Mouse (Mus musculus) retina, embryonic 14.5 days (tissue): ENCODE measurements around the gene Alk.
A peak's percentile ranks its signal among the peaks of the same experiment; 100 is the strongest.

Source experiments
- DNase-seq: peaks from one replicate; pipeline ENCODE4 v3.0.0-alpha.2; 2015; ENCODE audit warnings: low spot score

The Alk gene

GRCm38 (mm10) chr17:72604610-72604980 is at the start of gene Alk:
Gene Alk (minus strand): TSS chr17:72604627.
- peak; percentile 97 for DNase-seq

- DNase-seq, result no peak
Measured at GRCm38 (mm10) chr17:72652801-72653200, 48.4 kb upstream of the Alk start.

- DNase-seq, result no peak
Measured at GRCm38 (mm10) chr17:72648607-72649217, 44.3 kb upstream of the Alk start.

DNA sequence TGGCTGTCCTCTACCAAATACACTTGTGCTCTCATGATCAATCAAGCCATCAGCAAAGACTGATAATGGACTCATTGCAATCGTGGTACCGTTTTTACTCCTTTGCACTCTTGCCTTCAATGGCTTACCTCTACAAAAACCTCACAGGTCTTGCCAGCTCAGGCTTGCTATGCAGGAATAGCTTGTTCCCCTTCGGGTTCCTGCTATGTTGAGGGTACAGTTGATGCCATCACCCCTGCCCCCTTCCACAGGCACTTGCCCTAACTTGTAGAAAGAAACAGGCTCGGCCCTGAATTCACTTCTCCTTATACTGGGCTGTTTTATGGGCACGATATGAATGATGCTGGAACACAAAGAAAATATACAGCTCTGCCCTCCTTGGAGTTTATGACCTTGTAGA is 41.7 kb upstream of the Alk start:
- DNase-seq, result no peak

DNA sequence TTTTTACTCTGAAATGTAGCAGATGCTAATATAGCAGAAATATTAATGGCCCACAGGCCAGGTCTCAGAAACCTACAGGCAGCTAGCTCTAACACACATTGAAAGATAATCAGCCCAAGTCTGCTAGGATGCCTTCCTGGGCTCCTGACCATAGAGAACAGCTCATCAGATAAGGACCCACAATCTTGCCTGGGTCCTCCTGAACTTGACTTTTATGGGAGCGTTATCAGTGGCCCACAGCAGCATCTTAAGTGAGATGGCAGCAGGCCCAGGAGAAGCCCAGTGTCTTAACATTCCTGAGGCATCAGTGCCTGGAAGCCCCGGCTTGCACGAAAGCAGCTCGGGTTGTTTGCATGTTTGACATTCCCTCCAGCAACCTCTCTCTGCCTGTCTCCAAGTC is 35.7 kb upstream of the Alk start:
- no peak for DNase-seq

- no peak for DNase-seq
Measured at GRCm38 (mm10) chr17:72639400-72639799, 35.0 kb upstream of the Alk start.

- DNase-seq, result peak; percentile 96
Measured at GRCm38 (mm10) chr17:72606251-72606650, 1.8 kb upstream of the Alk start.

GRCm38 (mm10) chr17:72603886-72604609 is 379 bp downstream of the Alk start:
- DNase-seq, result no peak

DNA sequence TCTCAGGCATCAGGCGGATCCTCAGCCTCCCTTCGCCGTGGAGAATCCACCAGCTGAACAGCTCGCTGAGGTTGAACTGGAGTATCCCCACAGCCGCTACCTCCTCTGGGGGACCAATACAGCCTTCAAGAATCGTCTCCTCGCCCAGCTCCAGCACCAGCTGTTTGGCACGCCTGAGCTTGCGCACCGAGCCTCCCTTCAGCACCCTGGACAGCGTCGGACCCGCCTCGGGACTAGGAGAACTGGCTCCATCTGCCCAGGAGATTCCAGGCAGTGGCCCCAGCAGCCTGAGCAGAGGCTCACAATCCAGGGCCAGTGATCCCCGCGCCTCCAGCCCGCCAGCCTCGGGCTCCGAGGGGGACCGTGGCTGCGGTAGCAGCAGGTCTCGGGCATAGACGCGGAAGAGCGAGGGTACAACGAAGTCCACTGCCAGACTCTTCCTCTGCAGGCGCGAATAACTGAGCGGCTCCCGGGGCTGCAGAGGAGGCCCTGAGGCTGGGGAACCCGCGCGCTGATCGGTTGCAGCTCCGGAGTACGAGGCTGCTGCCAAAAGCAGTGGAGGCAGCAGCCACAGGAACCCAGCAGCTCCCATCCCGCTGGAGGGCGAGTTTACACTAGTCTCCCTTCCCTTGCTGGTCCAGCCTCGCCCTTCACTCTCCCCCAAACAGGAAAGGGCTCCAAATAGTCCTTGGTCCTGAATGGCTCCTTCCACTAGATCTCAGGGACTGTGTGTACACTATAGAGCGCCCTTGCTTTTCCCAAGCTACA is 1.1 kb downstream of the Alk start:
- peak; percentile 87 for DNase-seq

DNA sequence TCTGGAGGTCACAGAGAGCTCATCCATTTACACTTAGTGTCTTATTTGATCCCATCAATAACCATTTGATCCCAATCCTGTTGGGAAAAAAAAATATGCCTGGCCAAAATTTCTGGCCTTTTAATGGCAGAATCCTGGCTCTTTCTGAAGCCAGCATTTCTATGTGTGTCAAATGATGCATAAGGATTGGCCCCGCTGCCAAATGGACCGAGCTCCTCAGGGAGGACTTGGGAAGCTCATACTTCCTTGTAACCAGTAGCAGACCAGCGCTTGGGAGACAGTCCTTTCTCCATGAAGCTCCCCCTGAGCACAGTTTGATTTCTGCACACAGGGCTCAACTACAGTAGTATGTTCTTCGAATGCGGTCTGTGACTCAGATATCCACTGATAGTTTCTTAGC is 3.6 kb downstream of the Alk start:
- DNase-seq, result no peak

- no peak for DNase-seq
Measured at GRCm38 (mm10) chr17:72587671-72588070, 16.8 kb downstream of the Alk start.

GRCm38 (mm10) chr17:72580142-72580541 is 24.3 kb downstream of the Alk start:
- no peak for DNase-seq

- DNase-seq, result peak; percentile 25
Measured at GRCm38 (mm10) chr17:72579321-72579720, 25.1 kb downstream of the Alk start.

DNA sequence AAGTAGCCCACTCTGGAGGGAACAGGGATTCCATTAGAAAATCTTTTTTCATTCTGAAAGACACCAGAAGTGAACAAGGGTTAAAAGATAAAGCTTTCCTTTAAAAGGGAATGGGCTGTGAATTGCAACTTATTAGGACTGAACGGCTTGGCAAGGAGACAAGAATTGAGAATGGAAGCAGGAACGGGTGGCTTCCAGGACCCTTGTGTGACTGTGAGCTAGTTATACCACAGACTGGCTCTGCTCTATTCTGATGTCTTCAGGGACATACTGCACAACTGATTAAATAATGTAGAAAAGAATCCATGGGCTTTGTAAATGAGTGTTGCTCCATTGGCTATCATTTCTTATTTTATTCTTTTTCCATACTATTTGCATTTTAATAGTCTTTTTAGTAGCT is 33.0 kb downstream of the Alk start:
- DNase-seq, result no peak

- no peak for DNase-seq
Measured at GRCm38 (mm10) chr17:72569491-72569890, 34.9 kb downstream of the Alk start.

DNA sequence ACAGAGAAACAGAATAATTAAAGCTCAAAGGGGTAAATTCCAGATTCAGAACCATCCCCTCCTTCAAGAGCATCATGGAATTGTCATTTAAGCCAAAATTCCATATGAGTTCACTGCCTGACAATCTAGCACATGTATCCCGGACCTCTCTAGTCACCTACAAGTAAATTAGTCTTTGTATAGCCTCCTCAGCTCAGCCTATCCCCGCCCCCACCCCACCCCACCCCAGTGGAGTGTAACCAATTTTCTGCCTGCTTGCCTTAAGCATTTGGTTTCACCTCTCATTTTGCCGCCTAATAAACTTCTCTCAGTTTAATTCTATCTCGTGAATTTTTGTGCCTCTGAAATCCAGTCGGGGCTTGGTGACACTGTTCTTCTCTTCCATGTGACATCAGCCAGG is 41.0 kb downstream of the Alk start:
- no peak for DNase-seq

DNA sequence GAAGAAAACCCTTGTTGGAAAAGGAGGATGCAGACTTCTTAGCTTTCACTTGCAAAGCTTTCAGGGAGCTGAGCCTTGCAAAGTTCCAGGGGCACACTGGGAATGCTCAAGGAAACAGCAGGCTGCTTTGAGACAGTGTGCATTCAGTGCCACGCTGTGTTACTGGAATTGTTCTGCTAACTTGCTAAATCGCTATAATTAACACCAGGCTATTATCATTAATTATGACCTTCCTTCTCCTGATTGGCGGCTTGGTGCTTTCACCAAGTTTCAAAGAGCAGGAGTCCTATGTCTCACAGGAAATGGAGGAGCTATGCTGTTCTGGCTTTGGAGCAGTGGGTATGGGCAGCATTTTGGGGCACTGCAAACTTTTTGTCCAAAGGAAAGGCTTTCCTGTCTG is 43.0 kb downstream of the Alk start:
- no peak for DNase-seq

DNA sequence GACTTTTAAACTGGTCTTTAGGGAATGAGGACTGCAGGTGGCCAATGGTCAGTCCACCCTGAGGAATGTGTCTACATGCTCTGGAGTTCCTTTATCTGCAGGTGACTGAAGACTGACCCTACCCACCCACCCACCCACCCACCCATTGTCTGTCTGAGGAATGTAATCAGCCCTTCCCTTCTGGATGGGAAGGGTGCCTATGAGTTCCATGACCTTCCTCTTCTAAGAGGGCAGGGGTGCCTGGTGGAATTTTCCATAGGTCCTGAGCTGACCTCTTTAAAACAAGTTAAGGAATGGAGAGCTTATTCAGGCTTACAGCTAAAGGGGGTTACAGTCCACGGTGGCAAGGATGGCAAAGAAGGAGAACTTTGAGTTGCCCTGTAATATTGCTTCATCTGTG is 43.7 kb downstream of the Alk start:
- DNase-seq, result no peak

DNA sequence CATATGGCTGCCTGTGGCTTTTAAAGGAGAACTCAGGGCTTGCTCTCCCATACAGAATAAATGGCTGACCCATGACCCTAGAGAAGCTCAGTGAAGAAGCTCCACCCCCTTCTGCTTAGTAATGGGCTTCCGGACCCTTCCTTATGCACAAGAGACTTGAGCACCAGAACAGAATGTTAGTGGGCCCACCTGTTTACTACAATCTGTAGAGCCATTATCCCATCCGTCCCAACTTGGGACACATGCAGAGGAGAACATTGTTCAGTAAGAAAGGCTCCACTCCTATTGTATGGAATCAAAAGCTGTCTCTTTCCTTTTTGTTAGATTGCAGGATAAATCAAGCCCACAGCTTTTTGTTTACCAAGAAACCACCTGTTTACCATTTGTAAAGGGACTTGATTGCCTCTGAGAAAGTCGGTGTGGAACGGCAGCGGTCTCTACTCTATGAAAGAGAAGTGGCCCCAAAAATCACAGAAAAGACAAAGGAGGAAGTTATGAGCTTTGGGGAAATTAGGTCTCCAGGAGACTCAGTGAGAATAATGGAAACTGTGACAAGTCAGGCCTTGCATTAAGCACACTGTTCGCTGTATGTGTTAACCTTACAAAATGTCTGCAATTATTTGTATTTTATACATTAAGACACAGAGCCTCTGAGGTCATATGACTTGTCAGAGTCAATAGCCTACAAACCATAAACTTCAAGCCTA is 47.2 kb downstream of the Alk start:
- no peak for DNase-seq

DNA sequence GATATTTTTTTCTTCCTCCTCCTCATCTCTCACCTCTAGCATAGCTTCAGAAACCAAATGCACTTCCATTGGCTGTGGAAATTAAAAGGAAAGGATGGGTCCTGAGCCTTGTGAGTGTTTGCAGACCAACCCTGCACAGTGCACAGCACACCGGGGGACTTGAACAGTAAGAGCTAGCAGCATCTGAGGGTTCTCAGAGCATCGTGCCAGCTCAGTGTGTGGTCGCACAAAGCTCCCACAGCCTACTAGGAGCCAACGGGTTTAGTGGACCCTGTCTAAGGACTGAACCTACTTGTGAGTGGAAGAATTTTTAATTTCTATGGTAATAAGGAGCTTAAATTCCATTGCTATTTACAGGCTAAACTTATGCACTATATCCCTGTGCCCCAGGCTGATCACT is 58.2 kb downstream of the Alk start:
- no peak for DNase-seq

DNA sequence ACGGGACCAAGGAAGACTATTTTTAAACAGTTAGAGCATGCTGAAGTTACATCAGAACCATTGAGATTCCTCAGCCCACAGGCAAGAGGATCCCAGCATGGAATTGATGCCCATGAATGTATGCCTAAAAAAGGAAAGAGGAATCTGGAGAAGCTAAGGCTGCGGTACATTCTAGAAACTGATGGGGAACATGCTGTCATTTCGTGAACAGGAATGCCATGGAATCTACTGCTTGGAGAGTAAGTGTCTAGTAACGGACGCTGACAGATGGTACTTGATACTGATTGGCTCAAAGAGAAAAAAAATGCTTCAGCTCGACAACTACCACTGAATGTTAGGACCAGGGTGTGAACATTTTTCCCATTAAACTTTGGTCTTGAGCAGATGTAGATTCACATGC is 69.1 kb downstream of the Alk start:
- DNase-seq, result no peak

GRCm38 (mm10) chr17:72532266-72532665 is 72.2 kb downstream of the Alk start:
- DNase-seq, result no peak

DNA sequence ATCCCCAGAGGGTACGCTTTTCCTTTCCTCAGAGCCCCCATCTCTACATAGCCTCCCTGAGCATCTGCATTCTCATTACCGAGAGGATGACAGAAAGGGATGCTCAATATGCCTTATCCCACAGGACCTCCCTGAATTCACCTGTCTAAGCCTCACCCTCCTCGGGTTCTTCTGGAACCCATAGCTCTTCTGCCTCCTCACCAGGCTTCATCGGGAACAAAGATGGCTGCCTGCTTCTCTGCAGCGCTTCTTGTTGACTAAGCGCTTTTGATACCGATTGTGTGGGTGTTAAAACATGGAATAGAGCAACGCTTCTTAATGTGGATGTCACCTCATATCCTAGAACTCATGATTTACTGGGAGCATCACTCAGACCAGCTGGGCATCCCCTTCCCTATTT is 75.9 kb downstream of the Alk start:
- DNase-seq, result no peak
